Mouse (Mus musculus) small intestine, adult 2 months (tissue): ENCODE results near the gene Ggt6. TPM values are rescaled to one million over a fixed set of nuclear protein-coding genes. Genes with fewer than 3 reads are reported as not detected.
A peak's percentile ranks its signal among the peaks of the same experiment; 100 is the strongest.

Source experiments
- H3K27ac ChIP-seq: fragments of 200-500 bp; 2 replicates; pipeline ENCODE4 v1.5.1; 2012; ENCODE audit warnings: low read depth, low read length, control low read depth, inconsistent platforms; ENCODE audit not compliant: insufficient read depth
- H3K27me3 ChIP-seq: fragments of 200-500 bp; 2 replicates; pipeline ENCODE4 v1.6.1; 2012; ENCODE audit warnings: mild to moderate bottlenecking, moderate library complexity, low read length, inconsistent platforms; ENCODE audit not compliant: control insufficient read depth, insufficient read depth
- H3K36me3 ChIP-seq: fragments of 200-500 bp; 2 replicates; pipeline ENCODE4 v1.6.1; 2012; ENCODE audit warnings: mild to moderate bottlenecking, low read length, control low read depth, inconsistent platforms; ENCODE audit not compliant: control insufficient read depth, insufficient read depth
- H3K4me1 ChIP-seq: fragments of 200-500 bp; 2 replicates; pipeline ENCODE4 v1.6.1; 2012; ENCODE audit warnings: low read length, inconsistent platforms, mixed read lengths; ENCODE audit not compliant: control insufficient read depth, insufficient read depth, insufficient read length
- H3K4me3 ChIP-seq: fragments of 200-500 bp; 2 replicates; pipeline ENCODE4 v1.5.1; 2012; ENCODE audit warnings: low read depth, mild to moderate bottlenecking, control low read depth, inconsistent platforms, low read length, moderate library complexity
- CTCF ChIP-seq: fragments of 200-500 bp; IDR thresholded peaks from 2 replicates; pipeline ENCODE4 v1.5.1; 2012; ENCODE audit warnings: low read depth, mild to moderate bottlenecking, control low read depth, inconsistent platforms, low read length, moderate library complexity, mixed read lengths; ENCODE audit not compliant: insufficient replicate concordance, insufficient read length; ENCODE audit errors: extremely low read depth
- POLR2A ChIP-seq: fragments of 200-500 bp; IDR thresholded peaks from 2 replicates; pipeline ENCODE4 v1.6.1; 2012; ENCODE audit warnings: low read depth, mild to moderate bottlenecking, control low read depth, inconsistent platforms, low read length, moderate library complexity
- WGBS: fragments of 180-500 bp; shearing (Covaris S2); methylation state at CpG from one replicate; pipeline ENCODE4 v1.1.7; 2018; 5-methylcytosine and 5-hydroxymethylcytosine counted together
- polyA plus RNA-seq: library from polyadenylated mRNA; depleted of rRNA; stranded (reverse); fragments of >200 nt; gene quantifications from 2 replicates; pipeline ENCODE4 v1.2.3, GENCODE M21; 2012; rRNA removed

Ggt6 gene
- polyA plus RNA-seq, 1 experiment, result 60.1 TPM

GRCm38 (mm10) chr11:72485157-72485556 lies 49.8 kb downstream of the Ggt6 start:
- H3K36me3 ChIP-seq, result no peaks in the 10 kb centered on the region
- no peak overlapping the region for H3K4me3 ChIP-seq
- WGBS, result 74% methylated on average over 5 of the region's 5 CpGs
- no peak for TF ChIP-seq POLR2A
- no peak for TF ChIP-seq CTCF
- H3K27me3 ChIP-seq, result 0 out of 2 replicates have a peak, but pooled peaks cover 3% of the 10 kb centered on the region
- H3K27ac ChIP-seq, result peak overlapping the region; percentile 13; the same call in 1 of the 2 replicates
- H3K4me1 ChIP-seq, result peaks cover 26% of the 10 kb centered on the region

GRCm38 (mm10) chr11:72485960-72486359 lies 50.6 kb downstream of the Ggt6 start:
- WGBS, result 81% methylated on average over 11 of the region's 11 CpGs
- TF ChIP-seq CTCF (no peak), POLR2A (no peak)

GRCm38 (mm10) chr11:72487171-72487570 lies 51.8 kb downstream of the Ggt6 start:
- H3K4me1 ChIP-seq, result peaks cover 19% of the 10 kb centered on the region
- H3K27me3 ChIP-seq, result 0 out of 2 replicates have a peak, but pooled peaks cover 3% of the 10 kb centered on the region
- no peak for TF ChIP-seq POLR2A
- no peak for TF ChIP-seq CTCF
- no peak overlapping the region for H3K4me3 ChIP-seq
- 72% methylated on average over 5 of the region's 5 CpGs for WGBS
- H3K27ac ChIP-seq, result no peak overlapping the region
- H3K36me3 ChIP-seq, result no peaks in the 10 kb centered on the region

More at GRCm38 (mm10) chr11:72485960-72486359, 50.6 kb downstream of the Ggt6 start:
- H3K4me1 ChIP-seq, result peaks cover 26% of the 10 kb centered on the region
- H3K4me3 ChIP-seq, result no peak overlapping the region
- H3K27me3 ChIP-seq, result 0 out of 2 replicates have a peak, but pooled peaks cover 3% of the 10 kb centered on the region
- H3K27ac ChIP-seq, result no peak overlapping the region
- no peaks in the 10 kb centered on the region for H3K36me3 ChIP-seq

- no peak overlapping the region for H3K27ac ChIP-seq
- H3K27me3 ChIP-seq, result 0 out of 2 replicates have a peak, but pooled peaks cover 3% of the 10 kb centered on the region
- 87% methylated on average over 2 of the region's 2 CpGs for WGBS
- H3K4me1 ChIP-seq, result peaks cover 14% of the 10 kb centered on the region
- TF ChIP-seq POLR2A (no peak), CTCF (no peak)
- no peaks in the 10 kb centered on the region for H3K36me3 ChIP-seq
- H3K4me3 ChIP-seq, result peak overlapping the region; percentile 21; the same call in 1 of the 2 replicates
Measured at GRCm38 (mm10) chr11:72487739-72488138, 52.4 kb downstream of the Ggt6 start.

Other genes with a start within 250 kb of the Ggt6 start
- gene Gm43951, start 228.7 kb upstream of the Ggt6 start, polyA plus RNA-seq, result 0.19 TPM in 1 of 2 replicates, not detected in the other
- gene 4933427D14Rik, start 228.1 kb upstream of the Ggt6 start, polyA plus RNA-seq, result 1.3 and 2.5 TPM in 2 replicates
- gene Txndc17, start 228.0 kb upstream of the Ggt6 start, polyA plus RNA-seq, result 40.3 and 86.5 TPM in 2 replicates
- gene Med31, start 219.9 kb upstream of the Ggt6 start, polyA plus RNA-seq, result 2.4 and 3.7 TPM in 2 replicates
- gene Slc13a5, start 168.3 kb upstream of the Ggt6 start, polyA plus RNA-seq, result not detected in 2 replicates
- gene Xaf1, start 133.9 kb upstream of the Ggt6 start, polyA plus RNA-seq, result 7.6 and 28.3 TPM in 2 replicates
- not detected in 2 replicates for gene Fbxo39, start 121.1 kb upstream of the Ggt6 start, polyA plus RNA-seq
- not detected in 2 replicates for gene Tekt1, start 73.1 kb upstream of the Ggt6 start, polyA plus RNA-seq
- gene Smtnl2, start 23.8 kb upstream of the Ggt6 start, polyA plus RNA-seq, result 2.9 and 3.6 TPM in 2 replicates
- gene Mybbp1a, start 5.8 kb downstream of the Ggt6 start, polyA plus RNA-seq, result 17.6 and 25.0 TPM in 2 replicates
- gene Spns2, start 54.4 kb downstream of the Ggt6 start, polyA plus RNA-seq, result 65.9 and 77.7 TPM in 2 replicates
- 2.2 and 8.5 TPM in 2 replicates for gene Spns3, start 115.0 kb downstream of the Ggt6 start, polyA plus RNA-seq
- gene Ube2g1, start 171.8 kb downstream of the Ggt6 start, polyA plus RNA-seq, result 5.9 and 8.9 TPM in 2 replicates